Mouse (Mus musculus): ENCODE results near the gene Thap2. TPM values are rescaled to one million over a fixed set of nuclear protein-coding genes. Genes with fewer than 3 reads are reported as not detected.

Thap2 gene
- polyA plus RNA-seq, 1 experiment from 2014 or later, result 24.3 TPM

- Histone ChIP-seq H3K9me3 (ENCODE audit: control insufficient read depth, low read length) (no peaks in the 10 kb centered on the region), H3K27ac (ENCODE audit: low read depth, low read length) (no peak overlapping the region), H3K4me3 (ENCODE audit: low read depth, low read length) (no peak overlapping the region), H3K4me1 (ENCODE audit: control insufficient read depth, insufficient read depth, low read length) (no peaks in the 10 kb centered on the region), H3K9ac (ENCODE audit: low read length) (no peak overlapping the region), H3K36me3 (ENCODE audit: control insufficient read depth, insufficient read depth, low read length) (no peaks in the 10 kb centered on the region), H3K27me3 (ENCODE audit: control insufficient read depth, insufficient read depth, low read length) (no peaks in the 10 kb centered on the region), H3K4me2 (ENCODE audit: low read depth) (no peak overlapping the region)
- WGBS, result 10% methylated on average over 6 of the region's 6 CpGs
- DNase-seq (ENCODE audit: low spot score) (peak; percentile 75), ATAC-seq (ENCODE audit: insufficient read depth, low FRiP score, low TSS enrichment) (no peak)
Observed at GRCm38 (mm10) chr10:115323295-115323694, 60.9 kb downstream of the Thap2 start.

DNA sequence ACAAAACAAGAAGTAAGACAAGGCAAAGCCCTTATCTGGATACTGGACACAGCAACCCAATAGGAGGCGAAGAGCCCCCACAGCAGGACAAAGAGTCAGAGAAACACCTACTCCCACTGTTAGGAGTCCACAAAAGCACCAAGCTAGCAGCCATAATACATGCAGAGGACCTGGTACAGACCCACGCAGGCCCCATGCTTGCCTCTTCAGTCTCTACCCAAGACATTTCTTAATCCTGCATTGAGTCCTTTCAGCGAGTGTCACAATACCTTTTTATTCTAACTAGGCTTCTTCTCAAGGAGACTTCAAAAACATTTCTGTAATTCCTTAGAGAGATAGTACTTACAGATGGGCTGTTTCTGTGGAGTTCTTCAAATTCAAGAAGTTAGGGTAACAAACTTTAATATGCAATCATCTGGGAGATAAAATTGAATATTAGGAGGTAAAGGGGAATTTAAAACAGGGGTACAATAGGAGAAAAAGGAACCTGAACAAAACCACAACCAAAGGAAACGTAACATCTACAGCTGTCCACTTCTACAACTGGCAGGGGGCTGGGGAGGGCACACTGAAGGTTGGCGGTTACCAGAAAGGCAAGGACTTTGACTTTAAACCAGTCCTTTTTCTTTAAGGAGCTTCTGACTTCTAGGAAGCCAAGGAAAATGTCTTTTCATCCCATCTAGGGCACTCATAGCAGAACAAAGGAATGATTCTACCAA, 62.8 kb downstream of the Thap2 start:
- Histone ChIP-seq H3K4me2 (ENCODE audit: low read depth) (no peak overlapping the region), H3K9ac (ENCODE audit: low read length) (no peak overlapping the region), H3K4me3 (ENCODE audit: low read depth, low read length) (no peak overlapping the region), H3K27ac (ENCODE audit: low read depth, low read length) (no peak overlapping the region), H3K4me1 (ENCODE audit: control insufficient read depth, insufficient read depth, low read length) (no peaks in the 10 kb centered on the region), H3K27me3 (ENCODE audit: control insufficient read depth, insufficient read depth, low read length) (no peaks in the 10 kb centered on the region), H3K36me3 (ENCODE audit: control insufficient read depth, insufficient read depth, low read length) (no peaks in the 10 kb centered on the region), H3K9me3 (ENCODE audit: control insufficient read depth, low read length) (no peaks in the 10 kb centered on the region)
- ATAC-seq (ENCODE audit: insufficient read depth, low FRiP score, low TSS enrichment) (no peak), DNase-seq (ENCODE audit: low spot score) (no peak)
- WGBS, result 82% methylated on average over 5 of the region's 5 CpGs

Other genes starting within 250 kb of the Thap2 start
- 0.11 and 0.32 TPM in 2 replicates for gene Tph2, start 199.4 kb downstream of the Thap2 start, polyA plus RNA-seq (2014; fragmentation: Nextera tagmentation; extraction: Ambion mirVana)
- gene Tbc1d15, start 133.0 kb downstream of the Thap2 start, polyA plus RNA-seq (2014; fragmentation: Nextera tagmentation; extraction: Ambion mirVana), result 56.0 and 60.6 TPM in 2 replicates
- gene Rab21, start 68.8 kb downstream of the Thap2 start, polyA plus RNA-seq (2014; fragmentation: Nextera tagmentation; extraction: Ambion mirVana), result 19.2 and 19.8 TPM in 2 replicates
- 36.7 and 39.7 TPM in 2 replicates for gene Tmem19, start 21.9 kb downstream of the Thap2 start, polyA plus RNA-seq (2014; fragmentation: Nextera tagmentation; extraction: Ambion mirVana)
- 25.5 and 27.1 TPM in 2 replicates for gene Zfc3h1, start 516 bp upstream of the Thap2 start, polyA plus RNA-seq (2014; fragmentation: Nextera tagmentation; extraction: Ambion mirVana)
- gene A930009A15Rik, start 185.5 kb upstream of the Thap2 start, polyA plus RNA-seq (2014; fragmentation: Nextera tagmentation; extraction: Ambion mirVana), result 0.49 TPM in 1 of 2 replicates, not detected in the other
- gene Lgr5, start 203.3 kb upstream of the Thap2 start, polyA plus RNA-seq (2014; fragmentation: Nextera tagmentation; extraction: Ambion mirVana), result 6.0 and 7.4 TPM in 2 replicates

All from neural tube, embryonic 11.5 days (tissue).